ENCODE assay signal across 9 mouse cellular contexts in the genomic region with DNA sequence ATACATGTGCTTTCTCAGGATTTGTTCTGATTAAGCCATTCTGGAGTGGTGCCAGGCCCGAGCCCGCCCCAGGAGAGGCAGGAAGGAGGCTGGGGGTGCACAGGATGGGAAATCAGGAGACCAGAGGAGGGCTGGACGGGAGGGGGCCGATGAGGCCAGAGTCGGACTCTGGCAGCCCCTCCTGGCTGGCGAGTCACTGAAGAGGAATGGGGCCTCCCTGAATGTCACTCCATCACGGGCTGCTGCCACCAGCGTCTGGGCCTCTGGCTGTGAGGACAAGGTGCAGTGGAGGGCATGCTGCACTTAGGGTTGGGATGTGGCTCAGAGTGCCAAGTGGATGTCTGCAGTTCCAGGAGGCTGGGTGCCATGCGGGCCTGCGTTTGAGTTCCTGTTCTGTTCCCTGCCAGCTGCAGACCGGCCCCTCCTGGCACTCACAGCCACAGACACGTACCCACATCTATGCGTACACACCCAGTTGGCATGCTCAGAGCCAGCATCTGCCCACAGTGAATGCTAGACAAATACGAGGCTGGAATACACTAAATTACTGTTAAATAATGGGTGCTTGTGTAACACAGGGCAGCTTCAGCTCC.
DNase-seq lines count a peak whose midpoint lies in the region; ATAC-seq lines count a peak whose summit lies in the region.
"Had no signal": no experiment of that assay in that cellular context is flagged by ENCODE, and none has a peak within 500 bp of the region (broad histone marks: within the 10 kb centered on the region; RNA-seq: fewer than 3 reads in every experiment).

No protein-coding gene starts in this region.

- no peak overlapping the region for H3K4me3 ChIP-seq in hindbrain, embryonic 13.5 days
- no peak overlapping the region for H3K4me3 ChIP-seq in hindbrain, embryonic 11.5 days (ENCODE audit: low read depth, low read length)

- DNase-seq in hindbrain, embryonic 11.5 days (ENCODE audit: low spot score) = no peak
- peak; percentile 68 for DNase-seq in fibroblast of lung, adult 2 months (ENCODE audit: low read depth)
- peak; percentile 10 to 59 for DNase-seq in kidney, adult 8-10 months
- peak; percentile 39 for DNase-seq in lung, postnatal 10 days
- DNase-seq in spleen, postnatal 10 days (ENCODE audit: low spot score in 2 of 2) = no peak
- DNase-seq in adrenal gland, postnatal 4 days (ENCODE audit: low spot score in 2 of 2) = no peak
- DNase-seq in ovary, adult 18-20 months (ENCODE audit: low spot score) = no peak

- no peaks in the 10 kb centered on the region for H3K27me3 ChIP-seq in hindbrain, embryonic 13.5 days
- H3K27me3 ChIP-seq in hindbrain, embryonic 11.5 days (ENCODE audit: control insufficient read depth, insufficient read depth, low read length) = no peaks in the 10 kb centered on the region

- ATAC-seq in hindbrain, embryonic 13.5 days (ENCODE audit: low FRiP score) = peak; percentile 69
- ATAC-seq in hindbrain, embryonic 11.5 days (ENCODE audit: low FRiP score) = no peak

- H3K9ac ChIP-seq in hindbrain, embryonic 13.5 days = no peak overlapping the region
- H3K9ac ChIP-seq in hindbrain, embryonic 11.5 days (ENCODE audit: low read depth, low read length) = no peak overlapping the region

- WGBS in hindbrain, embryonic 13.5 days = 56% methylated on average over 14 of the region's 14 CpGs
- 80% methylated on average over 14 of the region's 14 CpGs for WGBS in hindbrain, embryonic 11.5 days

- H3K4me1 ChIP-seq in hindbrain, embryonic 13.5 days (replicated peaks) = peaks cover 13% of the 10 kb centered on the region
- H3K4me1 ChIP-seq in hindbrain, embryonic 11.5 days (replicated peaks; ENCODE audit: control insufficient read depth, insufficient read depth, low read length) = no peaks in the 10 kb centered on the region

- no peak overlapping the region for H3K4me2 ChIP-seq in hindbrain, embryonic 13.5 days
- H3K4me2 ChIP-seq in hindbrain, embryonic 11.5 days (replicated peaks; ENCODE audit: low read depth, low read length) = no peak overlapping the region

- no peaks in the 10 kb centered on the region for H3K9me3 ChIP-seq in hindbrain, embryonic 13.5 days
- H3K9me3 ChIP-seq in hindbrain, embryonic 11.5 days (ENCODE audit: control insufficient read depth, low read length) = no peaks in the 10 kb centered on the region

- H3K36me3 ChIP-seq in hindbrain, embryonic 13.5 days = no peaks in the 10 kb centered on the region
- no peaks in the 10 kb centered on the region for H3K36me3 ChIP-seq in hindbrain, embryonic 11.5 days (ENCODE audit: control insufficient read depth, insufficient read depth, low read length)

- peak overlapping the region; percentile 58 for H3K27ac ChIP-seq in hindbrain, embryonic 13.5 days
- no peak overlapping the region for H3K27ac ChIP-seq in hindbrain, embryonic 11.5 days (ENCODE audit: low read depth, low read length)
- H3K27ac ChIP-seq: macrophage had no signal

Comparison
In these comparisons a context has a peak if more than half of its experiments do, and no peak if none do; other contexts are left out.
1. DNase-seq: peak in fibroblast of lung, adult 2 months (single experiment), kidney, adult 8-10 months (2 of 2) and lung, postnatal 10 days (single experiment); none in hindbrain, embryonic 11.5 days (single experiment), spleen, postnatal 10 days (0 of 2), adrenal gland, postnatal 4 days (0 of 2) and ovary, adult 18-20 months (single experiment).